Mouse (Mus musculus) Patski (cell line): Measurements from ENCODE around the gene Nyap1. TPM values are rescaled to one million over a fixed set of nuclear protein-coding genes. Genes with fewer than 3 reads are reported as not detected.
"Not testable (repeated sequence)": the region's sequence is repeated elsewhere in the genome, so short reads cannot be mapped to it uniquely, and the experiment has no call there.

Experiments used
- ATAC-seq: fragments of 100-300 bp; one replicate; pipeline ENCODE4 v1.8.0; 2021
- CTCF ChIA-PET: fragments of 350-600 bp; sonication (Branson Sonifier 250); formaldehyde crosslinking; loops from one replicate; lab custom pipeline; 2022; ENCODE audit warnings: inconsistent platforms; lab: Charles Lee
- POLR2A ChIA-PET: fragments of 350-600 bp; sonication (Branson Sonifier 250); formaldehyde crosslinking; loops from one replicate; lab custom pipeline; 2022; ENCODE audit warnings: antibody characterized with exemption, inconsistent platforms; lab: Charles Lee
- DNase-seq: peaks from one replicate; pipeline ENCODE4 v3.0.0-alpha.2; 2011; ENCODE audit warnings: low read depth, low spot score
- H3K27me3 ChIP-seq: fragments of 371-371 bp; one replicate; pipeline ENCODE4 v1.5.1; 2021
- CTCF ChIP-seq: fragments of 100-300 bp; IDR thresholded peaks from one replicate; pipeline ENCODE4 v1.5.1; 2021
- in situ Hi-C: fragments of 300-500 bp; cut with MboI; formaldehyde crosslinking; loops from 3 replicates; pipeline ENCODE4 v1.11.1; 2018; ENCODE audit warnings: low pct_unique_long_range_greater_than_20kb, mixed read lengths
- polyA plus RNA-seq: library from polyadenylated mRNA; unstranded; gene quantifications from one replicate; pipeline ENCODE4 v1.2.3, GENCODE M21; 2021

The Nyap1 gene
- polyA plus RNA-seq, 1 experiment from 2014 or later, result 13.4 TPM

GRCm38 (mm10) chr5:137756106-137756505 lies 14.7 kb upstream of the Nyap1 start:
- POLR2A ChIA-PET, result no interaction called here
- in situ Hi-C loops, result no loop called here
- DNase-seq, result no peak

GRCm38 (mm10) chr5:137755425-137755824 lies 14.0 kb upstream of the Nyap1 start:
- in situ Hi-C loops, result no loop called here
- ChIA-PET CTCF (no interaction called here), POLR2A (no interaction called here)
- H3K27me3 ChIP-seq, result no peaks in the 10 kb centered on the region
- TF ChIP-seq CTCF, result no peak
- ATAC-seq (no peak), DNase-seq (no peak)

More at GRCm38 (mm10) chr5:137756106-137756505, 14.7 kb upstream of the Nyap1 start:
- H3K27me3 ChIP-seq, result no peaks in the 10 kb centered on the region
- no peak for TF ChIP-seq CTCF
- CTCF ChIA-PET, result no interaction called here
- no peak for ATAC-seq

GRCm38 (mm10) chr5:137753111-137753832 lies 11.9 kb upstream of the Nyap1 start:
- DNase-seq (no peak), ATAC-seq (no peak)
- in situ Hi-C loops, result no loop called here
- no peaks in the 10 kb centered on the region for H3K27me3 ChIP-seq
- CTCF ChIA-PET, result interaction anchor here (1.2 to 1.8 kb wide), 2 partner anchors 96 to 101 kb away, joined by 3 to 4 read pairs; no protein-coding TSS in a partner anchor
- POLR2A ChIA-PET, result no interaction called here
- no peak for TF ChIP-seq CTCF

- ChIA-PET POLR2A (interaction anchor here (0.8 kb wide), 1 partner anchor 10 kb away, joined by 3 read pairs; no protein-coding TSS in a partner anchor), CTCF (interaction anchor here (0.8 to 1.8 kb wide), 4 partner anchors 8 to 100 kb away, joined by 3 to 4 read pairs (median 4); no protein-coding TSS in a partner anchor)
- no peak for TF ChIP-seq CTCF
- in situ Hi-C loops, result no loop called here
- ATAC-seq, result no peak
- no peak for DNase-seq
- no peaks in the 10 kb centered on the region for H3K27me3 ChIP-seq
Measured at GRCm38 (mm10) chr5:137751988-137752387, 10.6 kb upstream of the Nyap1 start.

- in situ Hi-C loops, result no loop called here
- ChIA-PET POLR2A (interaction anchor here (0.8 kb wide), 1 partner anchor 9 kb away, joined by 3 read pairs; no protein-coding TSS in a partner anchor), CTCF (interaction anchor here (1.1 to 1.8 kb wide), 4 partner anchors 69 to 99 kb away, joined by 3 to 9 read pairs (median 4); no protein-coding TSS in a partner anchor)
- DNase-seq (no peak), ATAC-seq (no peak)
- no peaks in the 10 kb centered on the region for H3K27me3 ChIP-seq
- no peak for TF ChIP-seq CTCF
Measured at GRCm38 (mm10) chr5:137751221-137751887, 9.9 kb upstream of the Nyap1 start.

DNA sequence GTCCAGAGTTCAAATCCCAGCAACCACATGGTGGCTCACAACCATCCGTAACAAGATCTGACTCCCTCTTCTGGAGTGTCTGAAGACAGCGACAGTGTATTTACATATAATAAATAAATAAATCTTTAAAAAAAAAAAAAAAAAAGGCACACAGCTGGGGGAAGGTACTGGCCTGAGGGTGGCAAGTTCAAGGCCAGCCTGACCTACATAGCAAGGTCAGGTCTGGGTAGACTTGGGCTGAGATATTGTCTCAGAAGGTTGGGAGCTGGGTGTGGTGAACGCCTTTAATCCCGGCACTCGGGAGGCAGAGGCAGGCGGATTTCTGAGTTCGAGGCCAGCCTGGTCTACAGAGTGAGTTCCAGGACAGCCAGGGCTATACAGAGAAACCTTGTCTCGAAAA lies 8.8 kb upstream of the Nyap1 start:
- ATAC-seq, H3K27me3 ChIP-seq, POLR2A ChIA-PET, in situ Hi-C loops, DNase-seq: not testable (repeated sequence)
- CTCF ChIA-PET, result interaction anchor here (1.4 to 1.5 kb wide), 2 partner anchors 67 to 93 kb away, joined by 3 to 9 read pairs; no protein-coding TSS in a partner anchor

- no peak for TF ChIP-seq CTCF
- ChIA-PET CTCF (interaction anchor here (1.7 to 2.9 kb wide), 2 partner anchors 8 to 92 kb away, joined by 9 to 13 read pairs; no protein-coding TSS in a partner anchor), POLR2A (no interaction called here)
- in situ Hi-C loops, result no loop called here
- H3K27me3 ChIP-seq, result no peaks in the 10 kb centered on the region
- ATAC-seq (no peak), DNase-seq (no peak)
Measured at GRCm38 (mm10) chr5:137749196-137749836, 7.9 kb upstream of the Nyap1 start.

DNA sequence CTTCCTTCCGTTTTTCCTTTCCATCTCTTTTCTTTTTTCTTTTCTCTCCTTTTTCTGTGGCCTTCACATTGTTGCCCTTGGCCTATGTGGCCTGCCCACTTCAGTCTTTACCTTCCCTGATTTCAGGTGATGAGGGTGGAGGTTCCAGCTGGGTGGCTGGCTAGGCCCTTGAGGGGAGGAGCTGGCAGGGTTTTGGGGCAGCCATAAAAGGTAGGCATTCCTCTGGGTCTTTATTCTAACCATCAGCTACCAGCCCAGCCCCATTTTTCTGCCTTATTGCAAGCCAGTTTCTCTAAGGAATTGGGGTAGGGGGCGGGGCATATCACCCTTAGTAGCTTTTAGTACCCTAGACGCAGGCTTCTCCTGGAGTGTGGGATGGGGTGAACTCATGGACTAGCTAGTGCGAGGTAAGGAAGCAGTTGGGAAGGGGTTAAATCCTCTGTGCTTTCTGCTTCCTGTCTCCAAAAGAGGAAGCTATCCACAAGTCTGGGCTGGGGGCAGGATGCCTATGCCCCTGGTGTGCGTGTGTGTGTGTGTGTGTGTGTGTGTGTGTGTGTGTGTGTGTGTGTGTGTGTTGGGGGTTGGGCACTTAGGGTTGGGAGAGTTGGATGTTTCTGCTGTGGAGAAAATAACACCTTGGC lies 6.8 kb upstream of the Nyap1 start:
- ChIA-PET CTCF (interaction anchor here (1.1 to 2.9 kb wide), 3 partner anchors 9 to 91 kb away, joined by 3 to 13 read pairs (median 9); no protein-coding TSS in a partner anchor), POLR2A (interaction anchor here (0.6 to 2.4 kb wide), 5 partner anchors 11 to 421 kb away, joined by 3 to 18 read pairs (median 3); partner anchors contain the start of gene Agfg2)
- no peak for TF ChIP-seq CTCF
- in situ Hi-C loops, result no loop called here
- ATAC-seq, result no peak
- DNase-seq, result no peak
- no peaks in the 10 kb centered on the region for H3K27me3 ChIP-seq

GRCm38 (mm10) chr5:137747326-137747961 lies 6.0 kb upstream of the Nyap1 start:
- DNase-seq (no peak), ATAC-seq (no peak)
- POLR2A ChIA-PET, result interaction anchor here (0.7 to 2.4 kb wide), 3 partner anchors 9 to 215 kb away, joined by 3 to 18 read pairs (median 4); no protein-coding TSS in a partner anchor
- no peak for TF ChIP-seq CTCF
- no peaks in the 10 kb centered on the region for H3K27me3 ChIP-seq
- CTCF ChIA-PET, result interaction anchor here (2.9 kb wide), 1 partner anchor 10 kb away, joined by 13 read pairs; no protein-coding TSS in a partner anchor
- in situ Hi-C loops, result no loop called here
